Mouse (Mus musculus): ENCODE measurements around the gene Oxa1l.

The Oxa1l gene

DNA sequence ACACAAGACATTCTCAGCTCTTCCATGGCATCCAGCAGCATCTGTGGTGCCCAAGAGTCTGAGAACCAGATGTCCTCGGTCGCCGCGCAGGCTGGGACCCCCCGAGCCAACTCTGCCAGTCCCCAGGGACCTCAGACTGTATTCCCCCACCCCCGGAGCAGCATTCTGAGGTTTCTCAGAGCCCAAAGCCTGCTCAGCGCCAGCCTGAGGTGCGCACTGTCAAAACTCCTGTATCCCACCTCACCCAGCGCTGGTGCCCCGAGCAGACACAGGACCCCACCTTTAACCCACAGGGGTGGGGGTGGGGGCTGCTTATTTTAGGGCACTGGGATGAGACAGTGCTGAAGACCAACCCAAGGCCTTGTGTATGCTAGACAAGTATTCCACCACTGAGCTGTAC is 10.8 kb downstream of the Oxa1l start:
- DNase-seq (ENCODE audit: low spot score) = no peak

DNA sequence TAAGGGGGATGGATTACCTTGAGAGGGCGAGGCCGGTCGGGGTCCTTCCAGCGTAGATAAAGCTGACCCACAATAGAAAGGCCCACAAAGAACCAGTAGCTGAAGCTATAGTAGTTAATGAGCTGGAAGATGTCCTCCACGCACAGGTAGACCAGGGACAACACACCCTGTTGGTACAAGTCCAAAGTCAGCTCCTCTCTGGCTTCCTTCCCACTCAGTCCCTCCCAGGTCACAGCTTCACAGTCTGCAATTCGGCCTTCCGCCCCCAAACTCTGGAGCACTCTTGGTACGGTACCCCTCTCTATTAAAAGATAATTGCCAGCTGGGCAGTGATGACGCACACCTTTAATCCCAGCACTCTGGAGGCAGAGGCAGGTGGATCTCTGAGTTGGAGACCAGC is 12.3 kb downstream of the Oxa1l start:
- no peak for DNase-seq (ENCODE audit: low spot score)

DNA sequence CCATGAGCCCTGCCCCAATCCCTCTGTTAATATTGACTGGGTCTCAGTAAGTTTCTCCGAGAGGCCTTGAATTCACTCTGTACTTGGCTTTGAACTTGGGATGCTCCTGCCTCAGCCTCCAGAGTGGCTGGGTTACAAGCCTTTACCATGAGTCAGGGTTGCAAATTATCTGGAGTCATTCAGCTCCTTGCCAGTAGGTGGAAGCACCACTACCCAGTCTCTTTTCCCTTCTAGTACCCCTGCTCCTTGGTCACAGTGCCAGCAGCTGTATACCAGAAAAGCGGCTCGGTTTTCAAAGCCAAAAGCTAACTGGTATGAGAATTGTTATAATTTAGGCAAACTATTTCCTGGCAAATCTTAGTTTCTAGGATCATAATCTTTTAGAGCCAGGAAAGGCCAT is 15.3 kb downstream of the Oxa1l start:
- no peak for DNase-seq (ENCODE audit: low spot score)

DNA sequence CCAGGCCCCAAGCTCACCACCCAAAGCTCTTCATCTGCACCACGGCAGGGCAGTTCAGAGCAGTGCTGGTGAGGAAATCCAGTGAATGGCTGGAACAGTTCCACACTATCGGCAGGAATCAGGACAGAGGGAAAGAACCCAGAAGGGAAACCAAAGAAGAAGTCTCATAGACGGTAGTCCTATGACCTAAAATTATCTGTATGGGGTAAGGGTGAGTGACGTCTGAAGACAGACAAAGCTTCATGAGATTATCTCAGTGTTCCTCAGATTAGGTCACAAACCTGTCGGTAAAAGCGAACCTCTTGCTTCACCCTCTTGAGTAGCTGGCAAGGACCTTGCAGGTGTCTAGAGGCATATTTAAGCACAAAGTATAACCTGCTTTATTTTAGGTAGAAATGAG is 16.5 kb downstream of the Oxa1l start:
- DNase-seq (ENCODE audit: low spot score) = no peak

DNA sequence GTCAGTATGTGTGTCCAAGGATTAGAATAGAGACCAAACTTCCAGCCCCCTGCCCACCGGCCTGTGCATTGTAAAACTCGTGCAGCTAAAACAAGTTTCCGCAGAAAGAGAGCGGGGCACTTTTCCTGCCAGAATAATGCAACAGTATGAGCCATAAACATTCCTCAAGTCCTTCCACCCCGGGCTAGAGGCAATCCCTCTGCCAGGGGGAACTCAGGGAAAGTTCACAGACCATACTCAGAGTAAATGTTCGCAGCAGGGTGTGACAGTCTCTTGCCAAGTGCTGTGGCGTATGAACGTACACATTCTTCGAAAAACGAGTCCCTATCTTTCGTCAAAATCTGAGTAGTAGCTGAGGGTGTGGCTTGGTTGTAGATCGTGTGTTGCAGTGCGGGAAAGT is 18.9 kb downstream of the Oxa1l start:
- no peak for DNase-seq (ENCODE audit: low spot score)

DNA sequence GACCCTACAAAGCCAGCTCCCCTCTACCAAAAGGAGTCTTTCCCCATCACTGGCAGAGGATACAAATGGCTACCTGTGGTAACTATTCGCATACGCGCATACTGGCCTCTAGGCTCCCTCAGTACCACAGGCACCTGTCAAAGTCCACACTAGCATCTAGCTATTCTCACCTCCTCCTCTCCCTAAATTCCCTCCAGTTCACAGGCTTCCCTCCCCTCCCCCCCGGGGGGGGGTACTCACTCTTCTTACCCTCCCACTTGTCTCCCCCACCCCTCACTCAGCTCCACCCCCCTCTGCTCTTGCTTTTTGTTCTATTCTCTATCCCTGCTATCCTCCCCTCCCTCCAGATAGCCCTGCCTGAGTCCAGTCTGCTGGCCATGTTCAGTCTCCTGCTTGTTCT is 20.0 kb downstream of the Oxa1l start:
- DNase-seq (ENCODE audit: low spot score) = no peak

DNA sequence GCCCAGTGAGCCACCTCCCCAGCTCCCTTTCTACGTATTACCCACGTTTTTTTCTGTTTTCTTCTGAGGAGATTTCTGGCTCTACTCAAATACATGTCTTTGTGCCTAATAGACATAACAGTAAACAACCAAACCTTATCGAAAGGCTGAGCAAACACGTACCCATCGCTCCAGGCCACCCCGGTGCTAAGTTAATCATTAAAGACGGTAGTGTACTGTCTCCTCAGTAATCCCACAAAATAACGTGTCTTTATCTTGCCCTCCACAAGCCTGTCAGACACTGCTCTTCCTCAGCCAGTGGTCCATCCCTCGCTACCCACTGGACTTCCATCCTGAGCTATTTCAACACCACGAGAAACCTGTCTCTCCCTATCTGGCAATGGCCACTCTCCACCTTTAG is 21.2 kb downstream of the Oxa1l start:
- DNase-seq (ENCODE audit: low spot score) = no peak

DNA sequence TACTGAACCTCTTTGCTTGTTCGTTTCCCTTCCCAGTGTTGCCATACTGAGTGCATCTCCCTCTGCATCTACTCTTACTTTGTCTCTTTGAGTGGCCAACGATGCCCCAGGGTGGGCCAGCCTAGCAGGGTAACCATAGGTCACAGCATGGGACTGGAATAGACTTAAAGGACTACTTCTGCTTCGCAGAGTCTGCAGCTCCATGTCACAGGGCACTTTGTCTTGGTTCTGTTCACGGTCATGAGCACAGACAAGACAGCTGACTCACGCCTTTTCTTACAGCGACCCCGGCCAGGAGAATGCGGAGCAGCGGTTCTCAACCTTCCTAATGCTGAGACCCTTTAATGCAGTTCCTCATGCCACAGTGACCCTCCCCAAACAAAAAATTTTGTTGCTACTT is 22.0 kb downstream of the Oxa1l start:
- DNase-seq (ENCODE audit: low spot score) = no peak

DNA sequence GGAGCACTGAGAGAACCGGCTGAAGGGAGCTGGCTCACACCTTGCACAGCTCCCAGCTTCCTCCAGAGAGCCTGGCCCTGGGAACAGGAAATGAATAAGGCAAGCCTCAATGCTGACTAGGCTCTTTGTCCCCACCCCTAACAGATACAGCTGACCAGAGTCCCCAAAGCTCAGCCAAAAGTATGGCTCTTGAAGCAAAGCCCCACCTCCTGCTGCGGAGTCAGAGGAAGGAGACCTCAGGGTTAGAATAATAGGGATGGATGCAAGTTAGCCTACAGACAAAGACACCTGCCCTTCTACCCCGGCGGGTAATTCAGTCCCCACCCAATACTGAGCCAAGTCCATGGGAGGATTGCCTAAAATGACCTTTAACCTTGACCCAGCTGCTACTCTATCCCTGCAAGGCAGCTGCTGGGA is 22.7 kb downstream of the Oxa1l start:
- no peak for DNase-seq (ENCODE audit: low spot score)

DNA sequence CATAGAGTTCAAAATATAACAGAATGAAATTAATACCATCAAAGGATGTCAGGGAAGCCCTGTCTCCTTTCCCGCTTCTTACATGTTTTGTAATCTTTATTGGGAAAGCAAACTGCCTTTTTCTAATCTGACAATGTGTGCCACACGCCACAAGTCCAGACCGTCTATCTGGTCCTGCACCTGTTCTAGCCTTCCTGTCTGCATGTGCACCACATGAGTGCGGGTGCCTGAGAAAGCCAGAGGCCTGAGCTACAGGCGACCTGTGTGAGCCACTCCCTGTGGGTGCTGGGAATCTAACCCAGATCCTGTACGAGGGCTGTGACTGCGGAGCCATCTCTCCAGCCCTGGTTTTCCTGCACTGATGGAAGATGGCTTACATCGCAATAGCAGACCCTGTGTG is 23.8 kb downstream of the Oxa1l start:
- no peak for DNase-seq (ENCODE audit: low spot score)

DNA sequence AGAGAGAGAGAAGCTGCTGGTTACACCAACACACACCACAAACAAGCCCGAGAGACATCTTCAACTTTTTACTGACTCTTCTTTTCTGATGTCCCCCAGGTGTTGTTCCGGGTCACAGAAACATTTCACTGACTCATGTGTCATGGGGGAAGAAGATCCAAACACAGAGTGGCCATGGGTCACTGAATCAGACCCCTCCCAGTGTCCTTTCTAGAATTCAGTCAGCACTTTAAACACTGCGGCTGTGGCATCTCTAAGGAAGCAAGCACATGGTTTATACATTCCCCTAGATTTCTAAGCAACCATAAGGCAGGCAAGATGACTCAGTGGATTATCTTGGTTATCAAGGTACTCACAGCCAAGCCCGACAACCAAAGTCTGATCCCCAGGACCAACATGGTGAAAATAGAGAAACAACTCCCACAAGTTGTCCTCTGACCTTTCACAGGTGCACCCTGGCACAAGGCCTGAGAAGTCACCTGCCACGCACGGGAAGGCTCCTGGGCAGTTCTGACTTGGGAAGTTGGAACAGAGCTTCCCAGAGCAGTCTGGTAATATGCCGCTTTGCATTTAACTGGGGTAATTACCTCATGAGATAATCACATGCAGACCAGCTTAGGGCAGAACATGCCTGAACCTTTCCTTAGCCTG is 25.5 kb downstream of the Oxa1l start:
- DNase-seq (ENCODE audit: low spot score) = no peak

DNA sequence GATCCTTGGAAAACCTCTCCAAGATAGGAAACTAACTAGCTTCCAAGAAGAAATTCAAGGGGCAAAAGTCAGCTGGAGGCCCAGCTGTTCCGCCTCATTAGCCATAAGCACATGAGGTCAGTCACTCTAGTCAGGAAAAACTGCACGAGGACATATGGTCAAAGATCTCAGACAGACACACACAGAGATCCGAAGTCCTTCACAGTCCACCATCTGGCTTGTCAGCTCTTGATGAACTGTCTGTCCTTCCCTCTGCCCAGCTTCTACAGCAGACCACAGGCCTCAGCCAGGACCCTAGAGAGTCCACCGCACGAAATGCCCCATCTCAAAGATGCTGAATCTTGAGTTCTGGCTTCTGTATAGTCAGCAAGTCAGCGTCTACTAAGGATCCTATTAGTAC is 26.9 kb downstream of the Oxa1l start:
- DNase-seq (ENCODE audit: low spot score) = no peak

DNA sequence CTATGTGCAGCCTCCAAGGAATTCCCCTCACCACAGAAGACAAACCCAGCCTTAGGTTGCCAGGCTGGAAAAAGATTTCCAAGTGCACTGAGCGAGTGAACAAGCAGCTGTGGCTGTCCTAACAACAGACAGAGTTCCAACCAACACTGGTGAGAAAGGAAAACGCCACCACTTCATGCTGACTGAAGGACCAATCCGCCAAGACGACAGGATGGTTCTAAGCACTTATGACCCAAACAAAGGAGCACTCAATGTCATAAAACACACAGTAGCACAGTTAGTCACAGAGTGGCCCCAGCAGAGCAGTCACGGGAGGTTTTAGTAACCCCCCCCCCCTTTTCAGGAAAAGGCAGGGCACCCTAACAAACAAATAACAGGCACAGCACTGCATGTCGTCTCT is 30.2 kb downstream of the Oxa1l start:
- DNase-seq (ENCODE audit: low spot score) = no peak

DNA sequence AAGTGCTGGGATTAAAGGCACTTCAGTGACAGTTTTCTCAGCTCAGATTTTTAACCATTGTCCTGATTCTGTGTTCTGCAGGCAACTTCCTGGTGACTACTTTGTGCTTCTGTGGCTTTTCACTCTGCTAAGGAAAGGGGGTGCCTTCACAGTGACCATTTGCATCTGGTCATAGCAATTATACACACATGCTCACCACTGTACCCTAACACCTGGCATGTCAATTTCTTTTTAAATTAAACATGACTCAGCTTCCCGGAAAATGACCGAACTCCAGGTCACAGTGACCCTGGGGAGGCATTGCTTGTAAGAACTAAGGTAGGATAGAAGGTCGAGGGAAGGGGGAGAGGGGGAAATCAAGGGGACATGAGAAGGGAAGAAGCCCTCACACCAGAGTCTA is 33.2 kb downstream of the Oxa1l start:
- DNase-seq (ENCODE audit: low spot score) = no peak

DNA sequence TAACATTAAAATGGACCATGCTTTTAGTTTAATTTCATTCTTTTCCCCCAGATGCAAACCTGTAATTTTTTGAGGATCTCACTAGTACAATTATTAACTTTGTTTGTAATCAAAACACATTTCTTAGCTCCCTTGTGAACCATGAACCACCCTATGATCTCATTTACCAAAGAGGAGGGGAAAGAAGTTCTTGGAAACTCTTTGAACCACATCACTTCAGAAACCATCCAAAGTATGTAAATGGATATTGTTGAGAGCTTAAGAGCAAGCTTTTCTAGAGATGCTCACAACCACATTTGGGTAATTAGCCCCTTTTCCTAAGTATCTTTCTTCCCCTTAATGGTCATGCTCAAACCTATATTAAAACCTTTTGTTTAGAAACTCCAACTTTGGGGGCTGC is 33.7 kb downstream of the Oxa1l start:
- DNase-seq (ENCODE audit: low spot score) = no peak

DNA sequence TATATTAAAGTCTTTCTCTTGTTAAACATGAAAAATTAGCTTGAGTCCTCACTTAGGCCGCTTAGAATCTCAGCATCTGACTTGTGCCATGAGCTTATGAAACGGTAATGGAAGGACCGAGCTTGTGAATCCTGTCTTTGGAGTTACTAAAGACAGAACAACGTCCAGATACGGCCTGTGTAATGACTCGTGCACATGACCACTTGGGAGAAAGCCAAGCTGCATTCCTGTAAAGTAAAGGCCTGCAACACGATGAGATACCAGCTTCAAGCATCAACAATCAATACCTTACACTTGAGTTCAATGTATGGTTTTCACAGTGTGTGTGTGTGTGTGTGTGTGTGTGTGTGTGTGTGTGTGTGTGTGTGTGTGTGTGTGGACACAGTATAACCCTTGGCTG is 36.1 kb downstream of the Oxa1l start:
- DNase-seq (ENCODE audit: low spot score) = no peak

DNA sequence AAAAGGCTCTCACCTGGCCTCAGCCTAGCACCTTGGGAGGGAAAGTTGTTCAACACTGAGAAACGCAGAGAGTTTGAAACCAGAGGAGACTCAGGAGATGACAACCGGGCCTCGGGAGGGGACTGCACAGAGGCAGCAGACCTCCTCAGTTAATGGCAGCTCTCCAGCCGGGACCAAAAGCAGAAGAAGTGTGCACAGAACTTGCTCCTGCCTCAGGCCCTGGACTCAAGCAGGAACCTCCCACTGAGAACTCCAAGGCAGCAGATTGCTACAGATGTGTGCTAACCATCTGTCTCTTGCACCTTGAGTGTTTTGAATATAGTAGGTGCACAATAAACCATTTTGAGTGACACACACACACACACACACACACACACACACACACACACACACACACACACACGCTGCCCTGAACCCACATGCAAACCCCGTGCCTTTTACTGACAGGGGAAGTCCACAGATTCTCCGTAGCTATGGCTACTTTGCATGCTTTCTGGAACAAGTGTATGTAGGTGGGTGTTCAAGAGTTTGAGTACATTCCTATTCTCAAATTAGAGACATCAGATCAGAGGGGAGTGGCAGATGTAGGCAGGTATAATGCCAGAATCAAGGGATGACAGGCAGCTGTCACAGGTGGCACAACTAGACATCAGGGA is 37.4 kb downstream of the Oxa1l start:
- no peak for DNase-seq (ENCODE audit: low spot score)

DNA sequence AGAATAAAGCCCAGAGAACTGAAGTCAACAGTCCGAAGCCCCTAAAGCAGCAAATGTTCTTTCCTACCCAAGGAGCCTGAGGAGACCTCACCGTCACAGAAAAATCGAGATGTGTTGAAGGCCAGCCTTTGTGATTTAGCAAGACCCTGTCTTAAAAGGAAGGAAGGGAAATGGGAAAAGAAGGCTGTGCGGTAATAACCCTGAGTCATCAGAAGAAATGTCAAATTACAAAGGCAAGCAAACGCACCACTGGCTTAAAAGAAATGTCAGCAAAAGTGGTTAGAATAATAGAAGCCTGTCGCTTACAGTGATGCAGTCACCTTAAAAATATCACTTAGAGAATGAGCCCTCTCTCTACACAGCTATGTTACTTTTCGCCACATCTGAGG is 37.9 kb downstream of the Oxa1l start:
- no peak for DNase-seq (ENCODE audit: low spot score)

DNA sequence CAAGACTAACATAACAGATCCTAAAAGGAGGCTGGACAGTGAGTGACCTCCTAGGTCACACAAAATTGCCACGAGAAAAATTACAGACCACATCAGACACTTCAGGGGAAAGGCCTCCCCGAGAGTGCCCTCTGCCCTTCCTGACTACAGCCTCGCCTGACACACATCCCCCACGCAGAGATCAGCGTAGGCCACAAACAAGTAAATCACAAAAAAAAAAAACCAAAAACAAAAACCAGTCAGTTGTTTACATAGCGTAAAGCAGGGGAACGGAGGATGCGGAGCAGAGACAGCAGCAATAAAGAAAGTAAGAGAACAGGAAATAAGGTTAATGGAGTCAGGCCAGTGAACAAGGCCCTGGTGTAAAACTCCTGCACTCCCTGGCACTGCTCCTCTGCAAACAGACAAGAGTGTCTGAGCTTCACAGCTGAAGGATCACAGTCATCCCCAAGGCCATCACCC is 38.3 kb downstream of the Oxa1l start:
- no peak for DNase-seq (ENCODE audit: low spot score)

DNA sequence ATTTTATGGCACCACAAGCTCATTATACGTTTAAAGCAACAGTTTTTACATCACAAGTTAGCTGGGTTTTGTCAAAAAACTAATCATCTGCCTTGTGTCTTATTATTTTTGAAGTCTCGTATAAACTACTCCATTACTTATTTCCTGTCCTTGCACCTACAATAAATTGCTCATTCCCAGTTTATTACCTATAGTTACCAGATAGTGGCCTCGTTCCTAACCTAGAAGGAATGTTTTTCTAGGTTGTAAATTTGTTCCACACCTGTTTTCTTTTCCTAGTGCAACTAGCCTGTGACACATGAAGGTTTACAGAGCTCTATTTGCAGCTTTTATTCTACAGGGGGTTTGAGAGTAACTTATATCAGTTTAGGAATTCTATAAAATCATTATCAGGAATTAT is 41.1 kb downstream of the Oxa1l start:
- no peak for DNase-seq (ENCODE audit: low spot score)

DNA sequence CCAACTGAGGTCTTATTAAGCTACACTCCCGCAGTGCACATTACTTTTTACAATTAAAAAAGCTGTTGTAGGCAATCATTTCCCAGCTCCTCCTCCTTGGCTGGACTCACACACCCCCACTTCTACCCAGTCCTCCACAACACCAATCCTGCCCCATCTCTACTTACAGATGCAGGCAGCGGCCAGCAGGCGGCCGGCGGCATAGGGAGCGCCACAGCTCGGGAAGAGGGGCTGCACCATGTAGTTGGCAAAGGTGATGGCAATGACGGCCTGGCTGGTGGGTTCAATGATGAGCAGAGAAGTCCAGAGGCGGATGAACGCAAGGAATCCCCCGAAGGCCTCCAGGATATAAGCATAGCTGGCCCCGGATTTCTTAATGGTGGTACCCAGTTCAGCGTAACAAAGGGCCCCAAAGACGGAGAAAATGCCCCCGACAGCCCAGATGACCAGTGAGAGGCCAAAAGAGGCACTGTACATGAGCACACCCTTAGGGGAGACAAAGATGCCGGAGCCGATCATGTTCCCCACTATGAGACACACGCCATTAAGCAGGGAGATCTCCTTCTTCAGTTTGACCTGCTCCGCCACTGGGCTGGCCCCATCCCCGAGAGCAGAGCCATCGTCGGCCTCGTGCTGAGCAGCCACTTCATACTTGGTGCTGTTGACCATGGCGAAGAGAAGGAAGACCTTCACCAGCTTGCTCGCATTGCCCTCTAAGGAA is 47.9 kb downstream of the Oxa1l start:
- no peak for DNase-seq (ENCODE audit: low spot score)

DNA sequence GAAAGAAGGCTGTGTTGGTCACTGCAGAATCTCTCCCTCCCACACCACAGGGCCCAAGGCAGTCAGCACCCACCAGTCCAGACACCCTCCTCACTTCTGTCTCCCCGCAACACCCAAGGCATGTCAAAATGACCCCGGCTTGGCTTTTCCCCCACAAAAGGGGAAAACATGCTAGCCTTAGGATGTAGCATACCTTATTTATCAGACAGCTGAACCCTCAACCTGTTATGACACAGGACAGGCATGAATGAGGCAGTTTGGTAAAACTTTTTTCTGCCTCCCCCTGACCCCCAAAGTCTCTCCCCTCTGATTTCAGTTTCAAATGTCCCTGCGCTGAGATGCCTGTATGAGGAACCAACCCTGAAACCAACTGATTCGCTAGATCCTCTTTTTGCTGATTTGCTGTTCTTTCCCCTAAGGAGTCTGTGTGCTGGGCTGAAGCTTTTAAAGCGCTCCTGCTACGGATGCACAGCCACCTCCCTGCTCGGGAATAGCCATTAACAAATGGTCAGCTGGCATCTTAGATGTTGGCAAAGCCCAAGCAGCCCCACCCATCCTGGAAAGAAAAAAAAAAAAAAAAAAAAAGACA is 48.5 kb downstream of the Oxa1l start:
- no peak for DNase-seq (ENCODE audit: low spot score)

Measured in urinary bladder, postnatal 10 days (tissue).